Mouse (Mus musculus) thymus, postnatal 4 days (tissue): ENCODE data around the gene Zdhhc11.
"Not testable (repeated sequence)": the region's sequence is repeated elsewhere in the genome, so short reads cannot be mapped to it uniquely, and the experiment has no call there.

Experiments
- DNase-seq: peaks from one replicate; pipeline ENCODE4 v3.0.0; 2021

The Zdhhc11 gene

DNA sequence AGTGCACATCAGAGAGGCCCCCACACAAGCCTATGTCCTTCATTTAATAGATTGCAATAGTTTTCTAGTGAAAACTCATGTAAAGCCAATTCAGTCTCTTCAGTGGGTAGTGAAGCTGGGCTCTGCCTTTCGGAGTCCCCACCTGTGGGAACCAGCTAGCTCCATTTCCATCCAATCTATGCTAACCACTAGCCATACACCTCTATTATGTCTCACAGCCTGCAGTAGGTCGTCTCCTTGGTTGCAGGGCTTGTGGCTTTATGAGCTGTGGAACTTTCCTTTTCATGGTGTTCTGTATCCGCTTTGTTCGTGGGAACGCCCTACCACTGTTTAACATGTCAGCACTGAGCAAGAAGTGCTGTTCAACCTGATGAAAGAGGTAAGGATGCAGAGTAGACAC lies at the start of gene Zdhhc11:
Gene Zdhhc11 (plus strand): TSS at position 301 of the 400 bp plus-strand sequence.
- no peak for DNase-seq

DNA sequence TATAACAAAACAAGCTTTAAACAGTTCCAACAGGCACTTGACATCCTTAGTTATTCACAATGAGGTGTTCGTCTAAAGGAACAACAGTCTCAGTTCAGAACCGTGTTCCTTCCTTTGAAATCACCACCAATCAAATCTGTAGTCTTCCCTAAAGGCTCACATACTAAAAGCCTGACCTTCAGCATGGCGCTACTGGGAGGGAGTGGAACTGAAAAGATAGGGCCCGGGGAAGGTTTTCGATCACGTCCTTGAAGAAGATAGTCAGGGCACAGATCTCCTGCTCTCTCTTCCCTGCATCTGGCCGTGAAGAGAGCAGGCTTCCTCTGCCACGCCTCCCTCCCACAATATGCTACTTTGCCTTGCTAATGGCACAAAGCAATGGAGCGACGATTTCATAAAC lies 31.4 kb upstream of the Zdhhc11 start:
- DNase-seq: no peak

DNA sequence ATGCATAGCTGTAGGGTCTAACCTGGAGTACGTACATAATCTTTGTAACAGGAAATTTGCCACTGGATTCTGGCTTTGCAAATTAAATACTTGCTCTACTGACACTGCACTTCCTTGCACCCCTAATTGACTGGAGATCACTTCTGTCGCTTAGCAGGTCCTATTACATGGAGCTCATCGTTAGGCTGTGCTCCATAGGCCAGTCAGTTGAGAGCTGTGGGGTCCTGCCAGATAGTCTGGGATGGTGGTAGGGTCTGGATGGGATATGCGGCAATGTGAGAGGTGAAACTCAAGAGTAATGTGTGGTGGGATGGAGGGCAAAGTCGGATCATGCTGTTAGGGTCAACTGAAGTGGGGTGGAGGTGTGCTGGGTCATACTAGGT lies 26.7 kb upstream of the Zdhhc11 start:
- DNase-seq: no peak

DNA sequence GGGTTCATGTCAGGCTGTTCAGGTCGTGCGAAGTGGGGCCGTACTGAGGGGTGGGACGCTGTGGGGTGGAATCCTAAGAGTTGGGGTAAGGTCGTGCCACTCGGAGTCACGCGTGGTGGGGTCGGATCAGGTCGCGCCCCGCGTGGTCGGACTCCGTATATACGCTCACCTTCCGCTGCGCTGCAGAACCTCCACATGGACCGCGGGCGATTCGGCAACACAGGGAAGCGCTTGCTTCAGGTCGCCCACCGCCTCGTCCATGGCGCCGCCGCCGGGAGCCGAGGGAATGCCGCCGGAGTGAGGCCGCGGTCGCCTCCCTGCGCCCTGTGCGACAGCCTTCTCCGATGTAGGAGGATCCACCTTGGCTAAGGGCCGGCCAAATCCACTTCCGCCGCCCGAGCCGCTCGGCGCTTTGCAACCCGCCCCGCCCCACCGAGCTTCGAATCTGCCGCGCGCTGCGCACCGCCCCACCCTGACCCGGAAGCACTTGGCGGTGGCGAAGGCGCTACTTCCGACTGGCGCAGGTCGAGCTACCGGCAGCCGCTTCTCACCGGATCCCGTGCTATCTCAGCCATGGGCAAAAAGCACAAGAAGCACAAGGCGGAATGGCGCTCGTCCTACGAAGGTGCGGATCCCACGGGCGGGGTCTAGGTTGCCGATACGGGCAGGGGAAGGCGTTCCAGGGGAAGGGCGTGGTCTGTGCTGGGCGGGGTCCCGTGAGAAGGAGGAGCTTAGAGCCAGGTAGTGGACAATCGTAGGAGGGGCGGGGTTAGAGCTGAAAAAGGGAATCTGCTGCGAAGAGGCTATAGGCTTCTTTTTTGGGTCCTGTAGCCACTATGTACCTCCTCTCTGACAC lies 26.1 kb upstream of the Zdhhc11 start, which contains the start of the genes Trip13 and Brd9:
Gene Trip13 (minus strand): TSS at position 464 of the 856 bp plus-strand sequence.
Gene Brd9 (plus strand): TSS at position 491 of the 856 bp plus-strand sequence.
- DNase-seq: peak; percentile 97

DNA sequence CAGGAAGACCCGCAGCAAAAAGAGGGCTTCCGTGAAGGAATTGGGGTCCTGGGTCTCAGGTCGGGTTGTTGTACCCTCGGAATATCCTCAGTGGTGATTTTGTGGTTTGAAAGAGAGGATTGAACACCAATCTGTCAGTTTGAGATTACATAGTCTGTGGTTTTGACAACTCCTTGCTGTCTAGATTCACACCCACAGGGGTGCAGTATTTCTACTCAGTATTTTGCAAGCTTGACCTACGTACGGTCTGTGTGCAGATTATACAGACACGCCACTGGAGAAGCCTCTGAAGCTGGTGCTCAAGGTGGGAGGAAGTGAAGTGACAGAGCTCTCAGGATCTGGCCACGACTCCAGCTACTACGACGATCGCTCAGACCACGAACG lies 25.5 kb upstream of the Zdhhc11 start:
- peak; percentile 17 for DNase-seq

DNA sequence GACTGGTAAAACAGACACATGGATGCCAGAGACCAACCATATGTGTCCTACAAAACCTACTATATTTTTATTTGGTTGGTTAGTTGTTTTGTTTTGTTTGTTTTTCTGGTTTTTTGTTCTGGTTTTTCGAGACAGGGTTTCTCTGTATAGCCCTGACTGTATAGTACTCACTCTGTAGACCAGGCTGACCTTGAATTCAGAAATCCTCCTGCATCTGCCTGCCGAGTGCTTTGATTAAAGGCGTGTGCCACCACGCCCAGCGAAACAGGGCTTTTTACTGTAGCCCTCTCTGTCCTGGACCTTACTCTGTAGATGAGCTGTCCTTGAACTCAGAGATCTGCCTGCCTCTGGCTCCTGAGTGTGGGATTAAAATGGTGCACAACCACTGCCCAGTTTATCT lies 24.6 kb upstream of the Zdhhc11 start:
- no peak for DNase-seq

DNA sequence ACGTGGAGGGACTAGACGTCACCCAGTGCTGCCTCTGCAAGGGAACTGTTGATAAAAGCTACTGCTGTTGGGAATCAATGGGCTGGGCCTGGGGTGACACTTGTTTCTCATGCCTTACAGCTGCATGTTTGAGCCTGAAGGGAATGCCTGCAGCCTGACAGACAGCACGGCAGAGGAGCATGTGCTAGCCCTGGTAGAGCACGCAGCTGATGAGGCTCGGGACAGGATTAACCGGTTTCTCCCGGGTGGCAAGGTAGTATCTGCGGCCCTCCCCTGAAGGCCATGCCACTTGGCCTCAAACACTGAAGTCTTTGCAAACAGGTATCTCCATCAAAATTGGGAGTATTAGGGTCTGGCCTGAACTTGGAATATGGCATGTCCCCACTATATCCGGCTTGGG lies 19.0 kb upstream of the Zdhhc11 start:
- DNase-seq: no peak

- DNase-seq: no peak
Measured at GRCm38 (mm10) chr13:73953551-73954130, 10.0 kb upstream of the Zdhhc11 start.

- no peak for DNase-seq
Measured at GRCm38 (mm10) chr13:73954666-73955065, 9.0 kb upstream of the Zdhhc11 start.

GRCm38 (mm10) chr13:73955531-73955930 lies 8.1 kb upstream of the Zdhhc11 start:
- no peak for DNase-seq

DNA sequence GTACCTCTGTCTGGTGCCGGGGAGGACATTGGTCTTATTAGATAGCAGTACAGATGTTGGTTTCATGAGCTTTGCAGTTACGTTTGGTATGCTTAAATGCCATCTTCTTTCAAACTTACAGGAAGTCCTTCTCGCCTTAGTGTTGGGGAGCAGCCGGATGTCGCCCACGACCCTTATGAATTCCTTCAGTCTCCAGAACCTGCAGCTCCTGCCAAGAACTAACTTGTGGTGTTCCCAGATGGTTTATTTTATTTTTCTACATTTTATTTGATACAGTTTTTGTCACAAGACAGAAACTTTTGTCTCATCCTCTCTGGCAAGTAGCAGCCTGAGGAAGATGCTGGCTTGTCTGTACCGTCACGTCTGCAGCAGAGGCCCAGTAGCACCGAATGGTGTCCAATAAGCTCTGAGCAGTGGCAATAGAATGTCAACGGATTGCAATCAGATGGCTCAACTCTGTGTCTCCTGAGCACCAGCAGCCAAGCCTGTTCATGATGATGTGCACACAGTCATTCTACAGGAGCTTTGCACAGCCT lies 3.5 kb upstream of the Zdhhc11 start:
- no peak for DNase-seq

DNA sequence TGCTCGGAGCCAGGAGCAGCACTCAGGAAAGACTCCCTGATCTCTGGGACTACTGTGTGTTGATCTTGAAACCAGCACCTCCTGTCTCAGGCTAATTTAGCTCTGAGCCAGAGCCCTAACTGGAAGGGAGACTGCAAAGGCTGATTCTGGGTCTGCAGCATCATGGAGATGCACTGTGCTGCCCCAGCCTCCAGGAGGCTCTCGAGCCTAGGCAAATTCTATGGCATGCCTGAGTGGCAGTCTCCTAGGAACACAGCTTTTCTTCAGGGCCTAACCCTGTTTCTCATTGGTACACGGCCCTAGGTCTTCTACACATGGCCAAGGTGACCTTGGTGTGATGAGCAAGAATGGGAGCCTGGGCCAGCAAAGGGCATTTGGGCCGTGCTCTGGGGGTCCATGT lies 2.5 kb upstream of the Zdhhc11 start:
- DNase-seq: no peak

DNA sequence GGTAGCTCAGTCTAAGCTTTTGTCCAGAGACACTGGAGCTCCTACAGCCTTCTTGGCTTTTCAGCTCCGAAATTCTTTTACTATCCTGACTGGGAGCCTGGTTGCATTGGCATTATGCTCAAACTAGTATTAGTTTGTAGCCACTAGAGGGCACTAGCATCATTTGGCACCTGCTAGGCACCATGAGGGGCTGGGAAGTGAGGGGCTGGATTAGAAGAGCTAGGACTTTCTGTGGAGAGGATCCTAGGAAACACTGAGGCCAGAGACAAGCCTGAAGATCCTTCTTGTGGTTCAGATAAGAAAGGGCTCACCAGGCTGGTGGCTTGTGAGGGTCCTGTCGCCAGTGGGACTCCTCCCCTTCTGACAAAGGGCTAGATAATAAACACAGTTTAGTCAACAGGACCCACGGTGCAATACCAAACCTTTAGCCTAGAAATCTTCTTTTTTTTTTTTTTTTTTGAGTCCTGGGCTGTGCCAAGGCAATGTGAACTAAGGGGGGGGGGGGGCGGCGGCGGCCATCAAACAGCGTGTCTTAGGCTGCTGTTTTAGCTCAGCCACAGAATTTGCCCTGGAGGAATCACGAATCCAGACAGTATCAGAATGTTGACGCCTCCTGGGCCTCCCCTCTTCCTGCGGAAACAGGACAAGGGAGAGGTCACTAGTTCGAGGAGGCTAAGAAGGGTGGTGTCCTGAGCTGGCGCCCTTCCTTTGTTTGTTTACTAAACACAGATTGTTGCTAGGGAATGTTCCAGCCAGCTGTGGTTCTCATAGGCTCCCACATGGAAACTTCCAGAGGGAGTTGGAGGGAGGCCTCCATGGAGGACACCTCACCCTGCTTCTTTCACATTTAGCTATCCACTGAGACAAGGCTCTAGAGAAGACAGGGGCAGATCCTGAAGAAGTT lies 7.1 kb downstream of the Zdhhc11 start:
- DNase-seq: peak; percentile 42

DNA sequence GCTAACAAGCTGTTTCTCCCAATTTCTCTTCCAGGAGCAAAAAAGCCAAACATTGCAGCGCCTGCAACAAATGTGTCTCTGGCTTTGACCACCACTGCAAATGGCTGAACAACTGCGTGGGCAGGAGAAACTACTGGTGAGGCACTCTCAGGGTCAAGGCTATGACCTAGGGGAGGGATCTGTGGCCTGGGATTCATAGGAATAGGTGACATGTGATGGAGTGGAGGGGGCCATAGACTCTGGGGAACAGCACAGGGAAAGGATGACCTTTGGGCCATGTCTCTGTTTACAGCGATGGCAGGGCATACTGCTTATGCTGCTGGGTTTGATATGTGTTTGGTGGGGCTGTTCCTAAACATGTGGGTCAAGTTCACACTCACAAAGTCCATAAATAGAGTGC lies 10.9 kb downstream of the Zdhhc11 start:
- no peak for DNase-seq

DNA sequence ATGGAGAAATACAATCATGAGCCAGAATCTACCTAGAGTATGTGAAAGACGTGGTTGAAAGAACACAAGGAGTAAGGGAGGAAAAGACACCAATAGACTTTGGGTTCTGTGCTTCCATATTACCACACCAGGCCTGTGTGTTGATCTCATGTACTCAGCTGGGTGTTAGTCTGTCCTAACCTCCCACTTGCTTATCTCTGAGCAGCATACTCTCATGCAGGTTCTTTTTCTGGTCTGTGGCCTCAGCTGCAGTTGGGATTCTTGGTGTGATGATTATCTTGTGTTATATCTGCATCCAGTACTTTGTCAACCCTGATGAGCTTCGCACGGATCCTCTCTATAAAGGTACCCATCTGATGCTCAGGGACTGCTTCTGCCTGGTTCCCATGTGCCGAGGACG lies 13.3 kb downstream of the Zdhhc11 start:
- no peak for DNase-seq

- DNase-seq: no peak
Measured at GRCm38 (mm10) chr13:73990325-73990724, 26.7 kb downstream of the Zdhhc11 start.

DNA sequence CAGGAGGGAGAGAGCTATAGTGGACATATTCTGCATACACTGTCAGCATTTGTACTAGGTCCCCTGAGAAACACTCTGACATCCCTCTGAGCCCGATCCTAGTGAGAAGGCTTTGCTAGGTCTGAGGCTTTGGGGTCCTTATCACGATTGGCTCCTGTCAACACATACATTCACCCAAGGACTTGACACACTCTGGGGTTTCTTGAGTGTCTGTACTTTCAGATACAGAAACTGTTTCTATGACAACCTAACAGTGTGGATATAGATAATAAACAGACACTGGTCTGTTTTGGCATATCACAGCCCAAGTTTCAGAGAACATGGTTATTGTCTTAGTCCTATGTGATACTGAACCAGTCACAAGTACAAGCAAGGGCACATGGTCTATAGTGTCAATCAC lies 27.1 kb downstream of the Zdhhc11 start:
- DNase-seq: no peak

- DNase-seq: no peak
Measured at GRCm38 (mm10) chr13:73991267-73991666, 27.6 kb downstream of the Zdhhc11 start.

- DNase-seq: no peak
Measured at GRCm38 (mm10) chr13:73996456-73996855, 32.8 kb downstream of the Zdhhc11 start.

- DNase-seq: no peak
Measured at GRCm38 (mm10) chr13:74000519-74000918, 36.9 kb downstream of the Zdhhc11 start.

- DNase-seq: no peak
Measured at GRCm38 (mm10) chr13:74000961-74001360, 37.3 kb downstream of the Zdhhc11 start.

DNA sequence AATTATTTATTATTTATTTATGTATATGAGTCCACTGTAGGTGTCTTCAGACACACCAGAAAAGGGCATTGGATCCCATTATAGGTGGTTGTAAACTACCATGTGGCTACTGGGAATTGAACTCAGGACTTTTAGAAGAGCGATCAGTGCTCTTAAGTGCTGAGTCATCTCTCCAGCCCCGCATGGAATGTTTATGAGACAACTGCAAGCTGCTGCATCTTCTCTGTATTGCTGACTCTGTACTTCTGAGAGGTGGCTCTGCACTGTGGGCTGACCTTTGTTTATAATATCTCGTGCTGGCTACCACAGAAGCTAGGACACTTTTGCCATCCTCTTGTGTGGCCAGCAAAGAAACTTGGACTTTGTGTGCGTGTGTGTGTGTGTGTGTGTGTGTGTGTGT lies 37.8 kb downstream of the Zdhhc11 start:
- no peak for DNase-seq

DNA sequence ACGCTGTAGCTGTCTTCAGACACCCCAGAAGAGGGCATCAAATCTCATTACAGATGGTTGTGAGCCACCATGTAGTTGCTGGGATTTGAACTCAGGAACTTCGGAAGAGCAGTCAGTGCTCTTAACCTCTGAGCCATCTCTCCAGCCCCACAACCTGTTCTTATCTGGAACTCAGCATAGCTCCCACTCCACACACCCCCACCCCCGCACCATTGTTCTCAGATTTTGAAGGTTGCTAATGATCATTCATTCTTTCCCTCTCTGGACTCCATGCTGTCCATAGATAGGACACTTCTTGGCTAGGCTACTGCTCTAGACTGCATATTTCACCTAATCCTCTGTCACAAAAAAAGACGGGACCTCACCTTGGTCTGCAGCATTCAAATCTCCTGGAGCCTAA lies 43.2 kb downstream of the Zdhhc11 start:
- DNase-seq: not testable (repeated sequence)
